Mouse (Mus musculus): ENCODE measurements around the gene Naa16.

Naa16 gene

GRCm38 (mm10) chr14:79300641-79301350 lies 89.8 kb downstream of the Naa16 start:
- ATAC-seq (ENCODE audit: insufficient number of reproducible peaks, low FRiP score, low TSS enrichment), result peak; percentile 8; the same call in 1 of the 2 replicates

DNA sequence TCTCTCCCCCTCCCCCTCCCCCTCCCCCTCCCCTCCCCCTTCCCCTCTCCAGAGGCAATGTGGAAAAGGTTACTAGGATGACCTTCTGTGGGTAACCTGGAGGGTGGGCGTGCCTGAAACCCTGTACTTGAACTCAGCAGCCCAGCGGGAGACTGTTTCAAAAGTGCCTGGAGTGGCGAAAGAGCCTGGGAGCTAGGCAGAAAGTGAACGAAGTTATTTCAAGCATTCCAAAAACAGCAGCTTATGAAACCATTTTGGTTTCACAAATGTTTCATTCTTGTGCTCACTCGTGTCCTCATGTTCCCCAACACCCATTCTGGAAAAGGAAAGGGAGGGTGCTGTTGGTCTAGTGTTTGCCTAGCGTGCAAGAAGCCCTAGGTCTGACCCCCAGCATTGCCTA lies 90.8 kb downstream of the Naa16 start:
- no peak for ATAC-seq (ENCODE audit: insufficient number of reproducible peaks, low FRiP score, low TSS enrichment)

GRCm38 (mm10) chr14:79299230-79299629 lies 91.3 kb downstream of the Naa16 start:
- no peak for ATAC-seq (ENCODE audit: insufficient number of reproducible peaks, low FRiP score, low TSS enrichment)

DNA sequence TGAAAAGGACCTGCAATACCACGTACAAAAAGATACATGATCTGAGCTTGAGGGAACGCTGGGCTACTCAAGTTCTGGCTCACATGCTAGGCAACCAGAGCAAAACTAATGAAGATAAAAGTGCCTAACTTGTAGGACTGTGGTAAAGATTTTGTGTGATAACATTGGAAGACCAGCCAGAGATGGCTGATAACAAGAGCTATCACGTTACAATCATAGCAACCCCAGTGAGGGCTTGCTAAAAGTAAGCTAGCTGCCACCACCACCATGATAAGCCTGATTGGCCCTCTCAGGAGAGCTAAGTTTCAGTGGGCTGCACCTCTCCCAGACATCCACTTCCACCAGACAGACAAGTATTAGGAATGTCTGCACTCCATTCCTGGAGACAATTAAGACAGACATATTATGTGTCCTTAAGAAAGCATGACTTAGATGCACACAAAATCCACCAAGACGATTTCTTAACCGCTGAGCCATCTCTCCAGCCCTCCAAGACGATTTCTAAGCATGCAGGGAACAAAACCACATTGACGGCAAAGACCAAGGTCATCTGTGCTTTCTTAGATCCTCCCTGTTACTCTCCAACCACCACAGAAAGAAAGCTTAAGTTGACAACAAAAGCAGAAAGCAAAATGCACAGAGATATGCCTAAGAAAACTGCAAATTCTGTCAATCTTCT lies 92.1 kb downstream of the Naa16 start:
- no peak for ATAC-seq (ENCODE audit: insufficient number of reproducible peaks, low FRiP score, low TSS enrichment)

DNA sequence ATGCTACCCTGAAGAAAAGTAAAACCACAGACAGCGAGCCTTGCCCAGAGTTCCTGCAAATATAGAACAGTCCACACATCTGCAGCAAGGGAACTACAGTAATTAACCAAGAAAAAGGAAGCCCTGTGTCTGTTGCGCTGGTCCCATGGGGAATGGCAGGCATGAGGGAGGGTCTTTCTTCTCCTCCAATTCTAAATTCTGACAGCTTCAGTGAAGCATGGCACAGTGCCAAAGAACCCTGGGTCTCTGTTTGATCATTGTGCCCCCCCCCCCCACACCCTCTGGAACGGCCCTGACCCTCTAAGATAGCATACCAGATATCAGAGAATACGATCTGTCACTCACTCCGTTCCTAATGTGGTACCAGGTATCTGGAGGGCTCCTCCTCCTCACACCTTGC lies 93.7 kb downstream of the Naa16 start:
- ATAC-seq (ENCODE audit: insufficient number of reproducible peaks, low FRiP score, low TSS enrichment), result no peak

- ATAC-seq (ENCODE audit: insufficient number of reproducible peaks, low FRiP score, low TSS enrichment), result no peak
These were observed 94.4 kb downstream of the Naa16 start for GRCm38 (mm10) chr14:79296201-79296600.

DNA sequence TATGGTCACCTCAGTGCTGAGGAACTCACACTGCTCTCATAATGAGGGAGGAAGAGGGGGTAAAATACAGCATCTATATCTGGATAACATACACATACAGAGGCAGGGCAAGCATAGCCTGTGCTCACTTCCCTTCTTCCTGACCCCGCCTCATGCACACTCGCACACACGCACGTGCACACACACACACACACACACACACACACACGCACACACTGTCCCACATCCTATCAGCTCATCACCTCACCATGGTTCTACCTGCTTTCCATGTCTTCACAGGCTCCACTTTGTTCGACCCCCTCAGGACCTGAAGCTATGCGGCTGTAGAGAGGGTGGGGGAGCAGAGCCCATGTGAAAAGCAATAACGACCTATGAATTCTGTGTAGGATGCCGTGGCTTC lies 95.0 kb downstream of the Naa16 start:
- no peak for ATAC-seq (ENCODE audit: insufficient number of reproducible peaks, low FRiP score, low TSS enrichment)

- no peak for ATAC-seq (ENCODE audit: insufficient number of reproducible peaks, low FRiP score, low TSS enrichment)
These were observed 95.6 kb downstream of the Naa16 start for GRCm38 (mm10) chr14:79294950-79295349.

GRCm38 (mm10) chr14:79294051-79294814 lies 96.3 kb downstream of the Naa16 start:
- no peak for ATAC-seq (ENCODE audit: insufficient number of reproducible peaks, low FRiP score, low TSS enrichment)

DNA sequence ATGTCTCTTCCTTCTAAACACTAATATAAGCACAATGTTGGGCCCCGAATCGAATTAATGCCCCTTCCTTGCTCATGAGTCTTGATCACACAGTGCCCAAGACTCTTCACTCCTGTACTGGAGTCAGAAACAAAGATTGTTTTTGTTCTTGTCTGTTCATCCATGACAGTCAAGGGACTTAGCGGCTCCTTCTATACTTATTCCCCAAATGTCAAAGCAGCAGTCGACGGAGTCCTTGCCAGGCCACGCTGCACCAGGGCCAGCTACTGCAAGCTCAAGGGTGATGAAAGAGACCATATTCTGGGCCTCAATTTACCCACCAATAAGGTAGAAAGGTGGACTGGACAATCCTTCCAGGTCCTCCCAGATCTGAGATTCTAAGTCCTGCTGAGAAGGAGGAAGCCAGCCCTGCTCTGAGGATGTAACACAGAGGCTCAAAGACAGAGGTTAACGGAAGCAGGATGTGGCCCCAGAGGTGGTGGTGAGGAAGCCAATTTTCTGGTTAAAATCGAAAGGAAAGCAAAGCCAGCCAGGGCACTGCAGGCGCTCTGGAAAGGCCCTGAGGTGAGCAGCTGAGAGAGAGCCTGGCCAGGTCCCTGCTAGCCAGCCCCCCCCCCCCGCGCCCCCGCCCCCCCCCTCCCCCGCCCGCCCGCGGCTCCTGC lies 97.3 kb downstream of the Naa16 start:
- ATAC-seq (ENCODE audit: insufficient number of reproducible peaks, low FRiP score, low TSS enrichment), result peak; percentile 38; the same call in 1 of the 2 replicates

- no peak for ATAC-seq (ENCODE audit: insufficient number of reproducible peaks, low FRiP score, low TSS enrichment)
These were observed 98.9 kb downstream of the Naa16 start for GRCm38 (mm10) chr14:79291629-79292028.

GRCm38 (mm10) chr14:79290683-79291425 lies 99.7 kb downstream of the Naa16 start:
- ATAC-seq (ENCODE audit: insufficient number of reproducible peaks, low FRiP score, low TSS enrichment), result no peak

- no peak for ATAC-seq (ENCODE audit: insufficient number of reproducible peaks, low FRiP score, low TSS enrichment)
These were observed 100.7 kb downstream of the Naa16 start for GRCm38 (mm10) chr14:79289909-79290308.

GRCm38 (mm10) chr14:79288280-79288679 lies 102.3 kb downstream of the Naa16 start:
- no peak for ATAC-seq (ENCODE audit: insufficient number of reproducible peaks, low FRiP score, low TSS enrichment)

- ATAC-seq (ENCODE audit: insufficient number of reproducible peaks, low FRiP score, low TSS enrichment), result no peak
These were observed 103.2 kb downstream of the Naa16 start for GRCm38 (mm10) chr14:79287251-79287863.

GRCm38 (mm10) chr14:79285549-79285948 lies 105.0 kb downstream of the Naa16 start:
- ATAC-seq (ENCODE audit: insufficient number of reproducible peaks, low FRiP score, low TSS enrichment), result no peak

DNA sequence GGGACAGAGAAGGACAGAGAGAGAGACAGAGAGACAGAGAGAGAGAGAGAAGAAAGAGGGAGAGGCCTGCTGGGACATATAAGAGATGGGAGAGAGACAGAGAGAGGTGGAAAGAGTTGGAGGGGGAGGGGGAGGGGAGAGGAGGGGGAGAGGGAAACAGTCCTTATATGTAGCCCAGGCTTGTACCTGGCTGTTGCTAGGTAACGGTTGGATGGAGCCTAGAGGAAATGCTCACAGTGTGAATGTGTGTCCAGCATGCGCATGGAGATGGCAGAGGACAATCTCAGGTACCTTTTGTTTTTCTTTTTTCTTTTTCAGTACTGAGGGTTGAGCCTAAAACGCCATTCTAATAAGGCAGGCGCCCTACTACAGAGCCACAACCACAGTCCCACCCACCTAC lies 106.0 kb downstream of the Naa16 start:
- no peak for ATAC-seq (ENCODE audit: insufficient number of reproducible peaks, low FRiP score, low TSS enrichment)

DNA sequence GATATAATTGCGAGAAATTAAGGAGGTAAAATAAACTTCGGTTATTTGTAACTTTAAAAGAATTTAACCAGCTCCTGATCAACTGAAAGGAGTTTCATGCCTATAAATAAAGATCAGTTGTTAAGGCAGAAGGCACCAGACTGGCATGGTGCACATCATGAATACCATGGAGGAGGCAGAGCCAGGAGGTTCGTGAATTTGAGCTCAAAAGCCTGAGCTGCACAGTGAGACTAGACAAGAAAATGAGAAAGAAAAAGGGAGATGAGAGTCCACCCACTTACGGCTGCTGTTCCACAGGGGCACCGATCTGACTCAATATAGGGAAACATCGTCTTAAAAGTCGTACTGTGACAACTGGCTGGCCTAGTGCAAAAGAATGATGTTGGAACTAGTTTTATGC lies 106.6 kb downstream of the Naa16 start:
- no peak for ATAC-seq (ENCODE audit: insufficient number of reproducible peaks, low FRiP score, low TSS enrichment)

- no peak for ATAC-seq (ENCODE audit: insufficient number of reproducible peaks, low FRiP score, low TSS enrichment)
These were observed 108.6 kb downstream of the Naa16 start for GRCm38 (mm10) chr14:79281894-79282553.

Measured in cerebellum, adult (tissue).